Mouse (Mus musculus): ENCODE data around the gene Chmp4b. TPM values are rescaled to one million over a fixed set of nuclear protein-coding genes. Genes with fewer than 3 reads are reported as not detected.
A peak's percentile ranks its signal among the peaks of the same experiment; 100 is the strongest.

Chmp4b gene
- polyA plus RNA-seq, 1 experiment from 2014 or later = 14.8 TPM

- H3K27me3 ChIP-seq (ENCODE audit: control insufficient read depth, insufficient read depth, low read length) = no peaks in the 10 kb centered on the region
- ATAC-seq (replicated peaks; ENCODE audit: insufficient number of reproducible peaks, low FRiP score, low TSS enrichment, low read depth) = no peak
- WGBS = 54% methylated on average over 9 of the region's 9 CpGs
- no peak overlapping the region for H3K4me3 ChIP-seq (ENCODE audit: low read depth, low read length)
- H3K27ac ChIP-seq (replicated peaks; ENCODE audit: low read depth, low read length) = no peak overlapping the region
- no peaks in the 10 kb centered on the region for H3K4me1 ChIP-seq (ENCODE audit: control insufficient read depth, insufficient read depth, low read length)
- H3K9ac ChIP-seq (replicated peaks; ENCODE audit: low read length) = no peak overlapping the region
- H3K9me3 ChIP-seq (replicated peaks; ENCODE audit: control insufficient read depth, low read length) = no peaks in the 10 kb centered on the region
- no peak for DNase-seq (ENCODE audit: low spot score)
- H3K36me3 ChIP-seq (replicated peaks; ENCODE audit: control insufficient read depth, insufficient read depth, low read depth, low read length) = no peaks in the 10 kb centered on the region
- no peak overlapping the region for H3K4me2 ChIP-seq (ENCODE audit: low read depth, low read length)
Observed at GRCm38 (mm10) chr2:154734977-154735376, 83.5 kb downstream of the Chmp4b start.

GRCm38 (mm10) chr2:154735416-154735815, 83.9 kb downstream of the Chmp4b start:
- no peaks in the 10 kb centered on the region for H3K4me1 ChIP-seq (ENCODE audit: control insufficient read depth, insufficient read depth, low read length)
- no peaks in the 10 kb centered on the region for H3K9me3 ChIP-seq (replicated peaks; ENCODE audit: control insufficient read depth, low read length)
- no peak overlapping the region for H3K4me3 ChIP-seq (ENCODE audit: low read depth, low read length)
- no peaks in the 10 kb centered on the region for H3K27me3 ChIP-seq (ENCODE audit: control insufficient read depth, insufficient read depth, low read length)
- no peak overlapping the region for H3K27ac ChIP-seq (replicated peaks; ENCODE audit: low read depth, low read length)
- H3K36me3 ChIP-seq (replicated peaks; ENCODE audit: control insufficient read depth, insufficient read depth, low read depth, low read length) = no peaks in the 10 kb centered on the region
- DNase-seq (ENCODE audit: low spot score) (no peak), ATAC-seq (replicated peaks; ENCODE audit: insufficient number of reproducible peaks, low FRiP score, low TSS enrichment, low read depth) (no peak)
- 68% methylated on average over 7 of the region's 7 CpGs for WGBS
- H3K4me2 ChIP-seq (ENCODE audit: low read depth, low read length) = no peak overlapping the region
- H3K9ac ChIP-seq (replicated peaks; ENCODE audit: low read length) = no peak overlapping the region

GRCm38 (mm10) chr2:154735986-154736385, 84.5 kb downstream of the Chmp4b start:
- 79% methylated on average over 7 of the region's 7 CpGs for WGBS
- DNase-seq (ENCODE audit: low spot score) = no peak
- H3K27me3 ChIP-seq (ENCODE audit: control insufficient read depth, insufficient read depth, low read length) = no peaks in the 10 kb centered on the region
- no peak overlapping the region for H3K27ac ChIP-seq (replicated peaks; ENCODE audit: low read depth, low read length)
- H3K4me1 ChIP-seq (ENCODE audit: control insufficient read depth, insufficient read depth, low read length) = no peaks in the 10 kb centered on the region
- H3K36me3 ChIP-seq (replicated peaks; ENCODE audit: control insufficient read depth, insufficient read depth, low read depth, low read length) = no peaks in the 10 kb centered on the region
- ATAC-seq (replicated peaks; ENCODE audit: insufficient number of reproducible peaks, low FRiP score, low TSS enrichment, low read depth) = no peak
- H3K9me3 ChIP-seq (replicated peaks; ENCODE audit: control insufficient read depth, low read length) = no peaks in the 10 kb centered on the region
- H3K4me3 ChIP-seq (ENCODE audit: low read depth, low read length) = no peak overlapping the region
- H3K4me2 ChIP-seq (ENCODE audit: low read depth, low read length) = no peak overlapping the region
- H3K9ac ChIP-seq (replicated peaks; ENCODE audit: low read length) = no peak overlapping the region

GRCm38 (mm10) chr2:154738621-154739020, 87.1 kb downstream of the Chmp4b start:
- H3K27me3 ChIP-seq (ENCODE audit: control insufficient read depth, insufficient read depth, low read length) = no peaks in the 10 kb centered on the region
- H3K4me2 ChIP-seq (ENCODE audit: low read depth, low read length) = no peak overlapping the region
- 89% methylated on average over 5 of the region's 5 CpGs for WGBS
- no peaks in the 10 kb centered on the region for H3K9me3 ChIP-seq (replicated peaks; ENCODE audit: control insufficient read depth, low read length)
- ATAC-seq (replicated peaks; ENCODE audit: insufficient number of reproducible peaks, low FRiP score, low TSS enrichment, low read depth) = no peak
- no peak overlapping the region for H3K9ac ChIP-seq (replicated peaks; ENCODE audit: low read length)
- no peak overlapping the region for H3K4me3 ChIP-seq (ENCODE audit: low read depth, low read length)
- H3K4me1 ChIP-seq (ENCODE audit: control insufficient read depth, insufficient read depth, low read length) = no peaks in the 10 kb centered on the region
- no peaks in the 10 kb centered on the region for H3K36me3 ChIP-seq (replicated peaks; ENCODE audit: control insufficient read depth, insufficient read depth, low read depth, low read length)
- DNase-seq (ENCODE audit: low spot score) = no peak
- no peak overlapping the region for H3K27ac ChIP-seq (replicated peaks; ENCODE audit: low read depth, low read length)

- Histone ChIP-seq H3K4me3 (ENCODE audit: low read depth, low read length) (no peak overlapping the region), H3K9me3 (replicated peaks; ENCODE audit: control insufficient read depth, low read length) (no peaks in the 10 kb centered on the region), H3K27ac (replicated peaks; ENCODE audit: low read depth, low read length) (no peak overlapping the region), H3K27me3 (ENCODE audit: control insufficient read depth, insufficient read depth, low read length) (no peaks in the 10 kb centered on the region), H3K4me2 (ENCODE audit: low read depth, low read length) (no peak overlapping the region), H3K36me3 (replicated peaks; ENCODE audit: control insufficient read depth, insufficient read depth, low read depth, low read length) (no peaks in the 10 kb centered on the region), H3K9ac (replicated peaks; ENCODE audit: low read length) (no peak overlapping the region), H3K4me1 (ENCODE audit: control insufficient read depth, insufficient read depth, low read length) (no peaks in the 10 kb centered on the region)
- DNase-seq (ENCODE audit: low spot score) = no peak
- ATAC-seq (replicated peaks; ENCODE audit: insufficient number of reproducible peaks, low FRiP score, low TSS enrichment, low read depth) = no peak
- WGBS = 34% methylated on average over 10 of the region's 10 CpGs
Observed at GRCm38 (mm10) chr2:154742911-154743819, 91.7 kb downstream of the Chmp4b start.

DNA sequence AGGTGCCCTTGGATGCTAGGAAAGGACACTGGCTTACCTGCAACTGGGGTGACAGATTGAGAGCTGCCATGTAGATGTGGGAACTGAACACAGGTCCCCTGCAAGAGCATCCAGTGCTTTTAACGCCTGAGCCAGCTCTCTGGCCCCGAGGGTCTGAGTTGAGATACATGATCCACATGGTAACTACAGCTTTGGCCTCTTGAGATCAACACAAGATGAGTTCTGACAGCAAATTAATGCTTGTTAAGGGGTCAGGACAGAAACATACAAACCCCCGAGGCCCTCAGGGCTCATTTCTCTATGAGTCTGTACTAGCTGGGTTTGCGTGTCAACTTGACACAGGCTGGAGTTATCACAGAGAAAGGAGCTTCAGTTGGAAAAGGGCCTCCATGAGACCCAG, 92.4 kb downstream of the Chmp4b start:
- H3K4me3 ChIP-seq (ENCODE audit: low read depth, low read length) = no peak overlapping the region
- H3K27me3 ChIP-seq (ENCODE audit: control insufficient read depth, insufficient read depth, low read length) = no peaks in the 10 kb centered on the region
- H3K9ac ChIP-seq (replicated peaks; ENCODE audit: low read length) = no peak overlapping the region
- DNase-seq (ENCODE audit: low spot score) (peak; percentile 15), ATAC-seq (replicated peaks; ENCODE audit: insufficient number of reproducible peaks, low FRiP score, low TSS enrichment, low read depth) (no peak)
- no peaks in the 10 kb centered on the region for H3K9me3 ChIP-seq (replicated peaks; ENCODE audit: control insufficient read depth, low read length)
- no peaks in the 10 kb centered on the region for H3K4me1 ChIP-seq (ENCODE audit: control insufficient read depth, insufficient read depth, low read length)
- 25% methylated on average over 4 of the region's 4 CpGs for WGBS
- H3K36me3 ChIP-seq (replicated peaks; ENCODE audit: control insufficient read depth, insufficient read depth, low read depth, low read length) = no peaks in the 10 kb centered on the region
- no peak overlapping the region for H3K27ac ChIP-seq (replicated peaks; ENCODE audit: low read depth, low read length)
- no peak overlapping the region for H3K4me2 ChIP-seq (ENCODE audit: low read depth, low read length)

Other genes with a start within 250 kb of the Chmp4b start
- gene Snta1, start 243.6 kb upstream of the Chmp4b start, polyA plus RNA-seq (2014; fragmentation: Nextera tagmentation; extraction: Ambion mirVana) = 2.1 TPM in 2 replicates
- 47.4 and 51.9 TPM in 2 replicates for gene Cbfa2t2, start 215.2 kb upstream of the Chmp4b start, polyA plus RNA-seq (2014; fragmentation: Nextera tagmentation; extraction: Ambion mirVana)
- 0.96 and 1.5 TPM in 2 replicates for gene 1700003F12Rik, start 104.6 kb upstream of the Chmp4b start, polyA plus RNA-seq (2014; fragmentation: Nextera tagmentation; extraction: Ambion mirVana)
- gene Actl10, start 99.9 kb upstream of the Chmp4b start, polyA plus RNA-seq (2014; fragmentation: Nextera tagmentation; extraction: Ambion mirVana) = not detected in 2 replicates
- 1.7 and 2.2 TPM in 2 replicates for gene Necab3, start 92.8 kb upstream of the Chmp4b start, polyA plus RNA-seq (2014; fragmentation: Nextera tagmentation; extraction: Ambion mirVana)
- 7.2 and 8.6 TPM in 2 replicates for gene E2f1, start 81.8 kb upstream of the Chmp4b start, polyA plus RNA-seq (2014; fragmentation: Nextera tagmentation; extraction: Ambion mirVana)
- gene Pxmp4, start 48.0 kb upstream of the Chmp4b start, polyA plus RNA-seq (2014; fragmentation: Nextera tagmentation; extraction: Ambion mirVana) = 13.6 and 15.8 TPM in 2 replicates
- 0.60 and 1.1 TPM in 2 replicates for gene Zfp341, start 38.4 kb upstream of the Chmp4b start, polyA plus RNA-seq (2014; fragmentation: Nextera tagmentation; extraction: Ambion mirVana)
- gene 4930519P11Rik, start 38.3 kb upstream of the Chmp4b start, polyA plus RNA-seq (2014; fragmentation: Nextera tagmentation; extraction: Ambion mirVana) = not detected in 2 replicates
- gene Gm14214, start 118.3 kb downstream of the Chmp4b start, polyA plus RNA-seq (2014; fragmentation: Nextera tagmentation; extraction: Ambion mirVana) = not detected in 2 replicates
- gene Raly, start 139.4 kb downstream of the Chmp4b start, polyA plus RNA-seq (2014; fragmentation: Nextera tagmentation; extraction: Ambion mirVana) = 67.2 and 80.0 TPM in 2 replicates
- 3.3 and 4.4 TPM in 2 replicates for gene a, start 139.7 kb downstream of the Chmp4b start, polyA plus RNA-seq (2014; fragmentation: Nextera tagmentation; extraction: Ambion mirVana)
- gene Eif2s2, start 241.2 kb downstream of the Chmp4b start, polyA plus RNA-seq (2014; fragmentation: Nextera tagmentation; extraction: Ambion mirVana) = 146 and 183 TPM in 2 replicates